Mouse (Mus musculus) intestine, postnatal 0 days (tissue): Measurements from ENCODE around the gene Rmi2. TPM values are rescaled to one million over a fixed set of nuclear protein-coding genes. Genes with fewer than 3 reads are reported as not detected.
A peak's percentile ranks its signal among the peaks of the same experiment; 100 is the strongest.

Experiments
- ATAC-seq: fragments of 200-750 bp; cut with Nextera tagmentation; 2 replicates; pipeline ENCODE4 v1.8.0; 2017; ENCODE audit warnings: mild to moderate bottlenecking, moderate TSS enrichment, moderate library complexity
- H3K27ac ChIP-seq: fragments of 300-500 bp; sonication (generic); 2 replicates; pipeline ENCODE4 v1.5.1; 2014; ENCODE audit warnings: mild to moderate bottlenecking, low read depth, low read length, moderate library complexity
- H3K27me3 ChIP-seq: fragments of 300-500 bp; sonication (generic); replicated peaks from 2 replicates; pipeline ENCODE4 v1.6.1; 2014; ENCODE audit warnings: low read length, mixed read lengths; ENCODE audit not compliant: control insufficient read depth, insufficient read depth
- H3K36me3 ChIP-seq: fragments of 300-500 bp; sonication (generic); 2 replicates; pipeline ENCODE4 v1.6.1; 2014; ENCODE audit warnings: mild to moderate bottlenecking, moderate library complexity; ENCODE audit not compliant: control insufficient read depth, insufficient read depth
- H3K4me1 ChIP-seq: fragments of 300-500 bp; sonication (generic); replicated peaks from 2 replicates; pipeline ENCODE4 v1.6.1; 2014; ENCODE audit warnings: antibody characterized with exemption, low read length, mixed read lengths; ENCODE audit not compliant: control insufficient read depth, insufficient read depth
- H3K4me2 ChIP-seq: fragments of 300-500 bp; sonication (generic); replicated peaks from 2 replicates; pipeline ENCODE4 v1.6.1; 2014; ENCODE audit warnings: low read depth, mild to moderate bottlenecking, moderate library complexity
- H3K4me3 ChIP-seq: fragments of 300-500 bp; sonication (generic); 2 replicates; pipeline ENCODE4 v1.5.1; 2014; ENCODE audit warnings: low read depth, low read length
- H3K9ac ChIP-seq: fragments of 300-500 bp; sonication (generic); 2 replicates; pipeline ENCODE4 v1.6.1; 2014; ENCODE audit warnings: mild to moderate bottlenecking, low read depth, low read length
- H3K9me3 ChIP-seq: fragments of 300-500 bp; sonication (generic); 2 replicates; pipeline ENCODE4 v1.6.1; 2016; ENCODE audit warnings: mixed run types; ENCODE audit not compliant: control insufficient read depth
- CTCF ChIP-seq: sonication (generic); IDR thresholded peaks from 2 replicates; pipeline ENCODE4 v1.5.1; 2016; ENCODE audit warnings: low read depth, mild to moderate bottlenecking, control low read depth, antibody characterized with exemption, moderate library complexity
- WGBS: fragments of 180-500 bp; shearing (Covaris S2); extraction: QIAGEN DNeasy Blood & Tissue Kit; methylation state at CpG from one replicate; pipeline ENCODE4 v1.1.7; 2014; 5-methylcytosine and 5-hydroxymethylcytosine counted together
- polyA plus RNA-seq: library from polyadenylated mRNA; unstranded; fragments of >200 nt; fragmentation: Nextera tagmentation; extraction: Ambion mirVana; gene quantifications from 2 replicates; pipeline ENCODE4 v1.2.1, GENCODE M21; 2015

Gene Rmi2
- polyA plus RNA-seq, 1 experiment from 2014 or later = 0.53 TPM

- Histone ChIP-seq H3K27me3 (no peaks in the 10 kb centered on the region), H3K27ac (no peak overlapping the region), H3K4me2 (peak overlapping the region; percentile 98), H3K4me1 (0 out of 2 replicates have a peak, but pooled peaks cover 7% of the 10 kb centered on the region), H3K4me3 (peak overlapping the region; percentile 76), H3K36me3 (no peaks in the 10 kb centered on the region), H3K9me3 (no peaks in the 10 kb centered on the region), H3K9ac (no peak overlapping the region)
- no peak for TF ChIP-seq CTCF
- no peak for ATAC-seq
- 4% methylated on average over 12 of the region's 12 CpGs for WGBS
These were observed 333 bp upstream of the Rmi2 start for GRCm38 (mm10) chr16:10834542-10834910.

- no peak for TF ChIP-seq CTCF
- no peak overlapping the region for H3K4me2 ChIP-seq
- H3K9me3 ChIP-seq = no peaks in the 10 kb centered on the region
- H3K4me3 ChIP-seq = no peak overlapping the region
- H3K4me1 ChIP-seq = 0 out of 2 replicates have a peak, but pooled peaks cover 7% of the 10 kb centered on the region
- H3K27me3 ChIP-seq = no peaks in the 10 kb centered on the region
- no peak overlapping the region for H3K9ac ChIP-seq
- no peaks in the 10 kb centered on the region for H3K36me3 ChIP-seq
- H3K27ac ChIP-seq = no peak overlapping the region
- no peak for ATAC-seq
- WGBS = 82% methylated on average over 3 of the region's 3 CpGs
These were observed 1.5 kb downstream of the Rmi2 start for GRCm38 (mm10) chr16:10836388-10836787.

DNA sequence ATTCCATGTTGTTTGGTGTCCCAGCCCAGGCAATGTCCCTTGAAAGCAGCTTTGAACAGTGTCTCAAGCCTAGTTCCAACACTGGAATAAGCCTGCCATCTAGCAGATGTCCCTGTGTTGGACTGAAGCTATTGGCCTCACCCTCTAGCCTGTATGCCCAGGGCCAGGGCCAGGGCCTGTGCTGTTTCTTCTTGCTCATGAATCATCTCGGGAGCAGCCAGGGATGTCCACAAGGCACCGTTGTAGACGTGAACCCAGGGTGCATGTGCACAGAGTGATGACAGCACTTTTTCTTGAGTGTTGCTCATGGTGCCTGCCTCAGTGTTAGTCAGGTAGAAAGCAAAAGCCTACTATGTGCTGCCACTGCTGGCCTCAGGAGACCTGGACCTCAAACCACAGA, 2.4 kb downstream of the Rmi2 start:
- 62% methylated on average over 3 of the region's 3 CpGs for WGBS
- no peaks in the 10 kb centered on the region for H3K36me3 ChIP-seq
- no peak overlapping the region for H3K27ac ChIP-seq
- no peaks in the 10 kb centered on the region for H3K27me3 ChIP-seq
- no peak overlapping the region for H3K9ac ChIP-seq
- 0 out of 2 replicates have a peak, but pooled peaks cover 7% of the 10 kb centered on the region for H3K4me1 ChIP-seq
- no peaks in the 10 kb centered on the region for H3K9me3 ChIP-seq
- no peak overlapping the region for H3K4me2 ChIP-seq
- no peak for ATAC-seq
- no peak for TF ChIP-seq CTCF
- H3K4me3 ChIP-seq = no peak overlapping the region

GRCm38 (mm10) chr16:10837903-10838302, 3.0 kb downstream of the Rmi2 start:
- H3K27me3 ChIP-seq = no peaks in the 10 kb centered on the region
- 67% methylated on average over 1 of the region's 1 CpGs for WGBS
- no peak for ATAC-seq
- 0 out of 2 replicates have a peak, but pooled peaks cover 7% of the 10 kb centered on the region for H3K4me1 ChIP-seq
- no peaks in the 10 kb centered on the region for H3K9me3 ChIP-seq
- no peaks in the 10 kb centered on the region for H3K36me3 ChIP-seq
- TF ChIP-seq CTCF = no peak
- no peak overlapping the region for H3K9ac ChIP-seq
- 0 out of 2 replicates have a peak overlapping the region, but pooled peaks have one; percentile 6 for H3K4me2 ChIP-seq
- peak overlapping the region; percentile 16; the same call in 1 of the 2 replicates for H3K27ac ChIP-seq
- H3K4me3 ChIP-seq = no peak overlapping the region

- peak; percentile 71 for ATAC-seq
- no peaks in the 10 kb centered on the region for H3K27me3 ChIP-seq
- H3K4me2 ChIP-seq = 0 out of 2 replicates have a peak overlapping the region, but pooled peaks have one; percentile 6
- no peaks in the 10 kb centered on the region for H3K9me3 ChIP-seq
- 0 out of 2 replicates have a peak, but pooled peaks cover 7% of the 10 kb centered on the region for H3K4me1 ChIP-seq
- H3K4me3 ChIP-seq = no peak overlapping the region
- peak overlapping the region; percentile 16; the same call in 1 of the 2 replicates for H3K27ac ChIP-seq
- H3K36me3 ChIP-seq = no peaks in the 10 kb centered on the region
- H3K9ac ChIP-seq = 0 out of 2 replicates have a peak overlapping the region, but pooled peaks have one; percentile 3
- TF ChIP-seq CTCF = no peak
- 32% methylated on average over 10 of the region's 10 CpGs for WGBS
These were observed 3.8 kb downstream of the Rmi2 start for GRCm38 (mm10) chr16:10838487-10839245.

GRCm38 (mm10) chr16:10840018-10840417, 5.2 kb downstream of the Rmi2 start:
- no peaks in the 10 kb centered on the region for H3K9me3 ChIP-seq
- H3K27ac ChIP-seq = no peak overlapping the region
- no peak overlapping the region for H3K9ac ChIP-seq
- no peak overlapping the region for H3K4me2 ChIP-seq
- 0 out of 2 replicates have a peak, but pooled peaks cover 7% of the 10 kb centered on the region for H3K4me1 ChIP-seq
- ATAC-seq = no peak
- no peak overlapping the region for H3K4me3 ChIP-seq
- no peak for TF ChIP-seq CTCF
- H3K36me3 ChIP-seq = no peaks in the 10 kb centered on the region
- no peaks in the 10 kb centered on the region for H3K27me3 ChIP-seq
- 85% methylated on average over 12 of the region's 14 CpGs for WGBS
